In the genomic region with DNA sequence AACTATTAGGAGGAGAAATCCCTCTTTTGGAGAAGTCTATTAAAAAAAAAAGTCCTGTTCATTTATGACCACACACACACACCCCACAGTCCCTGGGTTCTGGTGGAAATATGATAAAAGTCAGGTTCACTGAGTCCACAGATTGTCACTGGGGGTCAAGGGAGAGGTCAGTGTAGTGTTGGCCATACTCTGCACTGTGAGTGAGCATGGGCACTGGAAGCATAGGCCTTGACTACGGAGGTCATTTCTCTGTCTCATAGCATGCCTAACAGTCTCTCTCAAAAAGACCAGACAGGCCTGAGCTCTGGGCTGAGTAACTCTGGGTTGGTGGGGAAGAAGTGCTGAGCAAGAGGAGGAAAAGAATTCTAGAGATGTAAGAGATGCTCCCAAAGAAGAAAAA, we compare ENCODE assay signal across 8 mouse cellular contexts. TPM values are rescaled to one million over a fixed set of nuclear protein-coding genes. Genes with fewer than 3 reads are reported as not detected.
A peak's percentile ranks its signal among the peaks of the same experiment; 100 is the strongest.
DNase-seq lines count a peak whose midpoint lies in the region; ATAC-seq lines count a peak whose summit lies in the region.

No protein-coding gene starts in this region.

- no peak for DNase-seq in kidney, postnatal 14 days
- no peak for DNase-seq in cerebellum, adult 18-20 months
- no peak for DNase-seq in left cerebral cortex, adult 9 months (ENCODE audit: low spot score in 2 of 2)
- no peak for DNase-seq in urinary bladder, adult 18-20 months (ENCODE audit: low spot score in 2 of 2)

- WGBS in kidney, embryonic 14.5 days = 76% methylated on average over 1 of the region's 1 CpGs
- WGBS in embryonic facial prominence, embryonic 13.5 days = 75% methylated on average over 1 of the region's 1 CpGs
- WGBS in intestine, embryonic 16.5 days = 60% methylated on average over 1 of the region's 1 CpGs
- 68% methylated on average over 1 of the region's 1 CpGs for WGBS in neural tube, embryonic 12.5 days

- peak overlapping the region; percentile 99; the same call in 1 of the 2 replicates for H3K4me3 ChIP-seq in kidney, embryonic 14.5 days (ENCODE audit: low read length)
- H3K4me3 ChIP-seq in embryonic facial prominence, embryonic 13.5 days = peak overlapping the region; percentile 98; the same call in 1 of the 2 replicates
- H3K4me3 ChIP-seq in intestine, embryonic 16.5 days (ENCODE audit: low read length) = peak overlapping the region; percentile 98
- peak overlapping the region; percentile 99; the same call in 1 of the 2 replicates for H3K4me3 ChIP-seq in neural tube, embryonic 12.5 days

- H3K4me1 ChIP-seq in kidney, embryonic 14.5 days (ENCODE audit: control insufficient read depth, insufficient read depth, low read length) = peaks cover 22% of the 10 kb centered on the region
- H3K4me1 ChIP-seq in embryonic facial prominence, embryonic 13.5 days = peaks cover 27% of the 10 kb centered on the region
- peaks cover 28% of the 10 kb centered on the region for H3K4me1 ChIP-seq in intestine, embryonic 16.5 days (ENCODE audit: control insufficient read depth, insufficient read depth, low read length)
- H3K4me1 ChIP-seq in neural tube, embryonic 12.5 days = peaks cover 37% of the 10 kb centered on the region

- no peak overlapping the region for H3K27ac ChIP-seq in kidney, embryonic 14.5 days (ENCODE audit: low read depth, low read length)
- H3K27ac ChIP-seq in embryonic facial prominence, embryonic 13.5 days = no peak overlapping the region
- H3K27ac ChIP-seq in intestine, embryonic 16.5 days (ENCODE audit: low read length) = no peak overlapping the region; the same call in 1 of the 2 replicates
- H3K27ac ChIP-seq in neural tube, embryonic 12.5 days = no peak overlapping the region

- peak overlapping the region; percentile 69 for H3K4me2 ChIP-seq in kidney, embryonic 14.5 days (replicated peaks; ENCODE audit: low read depth, low read length)
- peak overlapping the region; percentile 60 for H3K4me2 ChIP-seq in embryonic facial prominence, embryonic 13.5 days
- H3K4me2 ChIP-seq in intestine, embryonic 16.5 days (ENCODE audit: low read depth, low read length) = peak overlapping the region; percentile 69
- H3K4me2 ChIP-seq in neural tube, embryonic 12.5 days (replicated peaks) = peak overlapping the region; percentile 67

- peak overlapping the region; percentile 99 for H3K9ac ChIP-seq in kidney, embryonic 14.5 days (ENCODE audit: low read depth, low read length)
- H3K9ac ChIP-seq in embryonic facial prominence, embryonic 13.5 days = 0 out of 2 replicates have a peak overlapping the region, but pooled peaks have one; percentile 99
- H3K9ac ChIP-seq in intestine, embryonic 16.5 days (ENCODE audit: low read depth, low read length) = peak overlapping the region; percentile 65; the same call in 1 of the 2 replicates
- peak overlapping the region; percentile 100; the same call in 1 of the 2 replicates for H3K9ac ChIP-seq in neural tube, embryonic 12.5 days

- H3K27me3 ChIP-seq in kidney, embryonic 14.5 days (ENCODE audit: control insufficient read depth, insufficient read depth, low read length) = no peaks in the 10 kb centered on the region
- no peaks in the 10 kb centered on the region; the same call in 1 of the 2 replicates for H3K27me3 ChIP-seq in embryonic facial prominence, embryonic 13.5 days
- no peaks in the 10 kb centered on the region for H3K27me3 ChIP-seq in intestine, embryonic 16.5 days (replicated peaks; ENCODE audit: control insufficient read depth, insufficient read depth, low read length)
- no peaks in the 10 kb centered on the region for H3K27me3 ChIP-seq in neural tube, embryonic 12.5 days (replicated peaks)

- ATAC-seq in kidney, embryonic 14.5 days (ENCODE audit: low FRiP score, low TSS enrichment) = no peak
- no peak for ATAC-seq in embryonic facial prominence, embryonic 13.5 days (ENCODE audit: insufficient number of reproducible peaks, insufficient read depth, low FRiP score, low TSS enrichment, low read depth)
- no peak for ATAC-seq in intestine, embryonic 16.5 days
- ATAC-seq in neural tube, embryonic 12.5 days (ENCODE audit: low FRiP score, low read depth) = no peak

- no peaks in the 10 kb centered on the region for H3K9me3 ChIP-seq in kidney, embryonic 14.5 days (ENCODE audit: control insufficient read depth, low read length)
- no peaks in the 10 kb centered on the region for H3K9me3 ChIP-seq in embryonic facial prominence, embryonic 13.5 days
- H3K9me3 ChIP-seq in intestine, embryonic 16.5 days (ENCODE audit: control insufficient read depth, low read length) = no peaks in the 10 kb centered on the region
- no peaks in the 10 kb centered on the region for H3K9me3 ChIP-seq in neural tube, embryonic 12.5 days

- peaks cover 8% of the 10 kb centered on the region; the same call in 1 of the 2 replicates for H3K36me3 ChIP-seq in kidney, embryonic 14.5 days (ENCODE audit: control insufficient read depth, insufficient read depth, low read length)
- H3K36me3 ChIP-seq in embryonic facial prominence, embryonic 13.5 days = no peaks in the 10 kb centered on the region
- H3K36me3 ChIP-seq in intestine, embryonic 16.5 days (ENCODE audit: control insufficient read depth, insufficient read depth, low read length) = no peaks in the 10 kb centered on the region
- H3K36me3 ChIP-seq in neural tube, embryonic 12.5 days = peaks cover 6% of the 10 kb centered on the region; the same call in 1 of the 2 replicates

RNA-seq across cellular contexts. Expression of a gene that starts 1.9 kb away (rescaled TPM):
- 2.4 and 3.3 TPM in 2 replicates for polyA plus RNA-seq in kidney, embryonic 14.5 days (2014; fragmentation: Nextera tagmentation; extraction: Ambion mirVana)
- 1.1 and 2.5 TPM in 2 replicates for polyA plus RNA-seq in embryonic facial prominence, embryonic 13.5 days (2015; fragmentation: Nextera tagmentation; extraction: Ambion mirVana)
- polyA plus RNA-seq in intestine, embryonic 16.5 days (2015; fragmentation: Nextera tagmentation; extraction: Ambion mirVana) = 4.3 and 4.8 TPM in 2 replicates
- 2.0 and 2.3 TPM in 2 replicates for polyA plus RNA-seq in neural tube, embryonic 12.5 days (2016; fragmentation: Nextera tagmentation; extraction: Ambion mirVana)

RNA-seq across cellular contexts. Expression of a gene that starts 2.6 kb away (rescaled TPM):
- 31.0 and 33.6 TPM in 2 replicates for polyA plus RNA-seq in kidney, embryonic 14.5 days (2014; fragmentation: Nextera tagmentation; extraction: Ambion mirVana)
- 16.2 and 16.4 TPM in 2 replicates for polyA plus RNA-seq in embryonic facial prominence, embryonic 13.5 days (2015; fragmentation: Nextera tagmentation; extraction: Ambion mirVana)
- polyA plus RNA-seq in intestine, embryonic 16.5 days (2015; fragmentation: Nextera tagmentation; extraction: Ambion mirVana) = 16.2 and 18.7 TPM in 2 replicates
- polyA plus RNA-seq in neural tube, embryonic 12.5 days (2016; fragmentation: Nextera tagmentation; extraction: Ambion mirVana) = 32.7 and 38.8 TPM in 2 replicates
